Mouse (Mus musculus) liver, postnatal 0 days (tissue): ENCODE data around the gene Madd. TPM values are rescaled to one million over a fixed set of nuclear protein-coding genes. Genes with fewer than 3 reads are reported as not detected.
A peak's percentile ranks its signal among the peaks of the same experiment; 100 is the strongest.

Experiments used
- ATAC-seq: fragments of 200-750 bp; cut with Nextera tagmentation; 2 replicates; pipeline ENCODE4 v1.8.0; 2017; ENCODE audit warnings: mild to moderate bottlenecking, moderate library complexity
- DNase-seq: peaks from one replicate; pipeline ENCODE4 v3.0.0-alpha.2; 2016
- H3K27ac ChIP-seq: fragments of 300-500 bp; sonication (generic); 2 replicates; pipeline ENCODE4 v1.5.1; 2014; ENCODE audit warnings: antibody characterized with exemption, moderate library complexity, mild to moderate bottlenecking, low read depth
- H3K27me3 ChIP-seq: fragments of 300-500 bp; sonication (generic); 2 replicates; pipeline ENCODE4 v1.6.1; 2014; ENCODE audit warnings: low read length, control low read depth, mixed read lengths; ENCODE audit not compliant: insufficient read depth
- H3K36me3 ChIP-seq: fragments of 300-500 bp; sonication (generic); replicated peaks from 2 replicates; pipeline ENCODE4 v1.6.1; 2014; ENCODE audit warnings: mild to moderate bottlenecking, control low read depth, low read length, moderate library complexity, mixed read lengths; ENCODE audit not compliant: insufficient read depth
- H3K4me1 ChIP-seq: fragments of 300-500 bp; sonication (generic); 2 replicates; pipeline ENCODE4 v1.6.1; 2014; ENCODE audit warnings: antibody characterized with exemption, mild to moderate bottlenecking, control low read depth; ENCODE audit not compliant: insufficient read depth
- H3K4me2 ChIP-seq: fragments of 300-500 bp; sonication (generic); 2 replicates; pipeline ENCODE4 v1.6.1; 2014; ENCODE audit warnings: low read depth, mild to moderate bottlenecking, low read length, moderate library complexity, mixed read lengths
- H3K4me3 ChIP-seq: fragments of 300-500 bp; sonication (generic); 2 replicates; pipeline ENCODE4 v1.5.1; 2014; ENCODE audit warnings: low read depth, low read length
- H3K9ac ChIP-seq: fragments of 300-500 bp; sonication (generic); replicated peaks from 2 replicates; pipeline ENCODE4 v1.6.1; 2014; ENCODE audit warnings: mild to moderate bottlenecking, moderate library complexity
- H3K9me3 ChIP-seq: fragments of 300-500 bp; sonication (generic); 2 replicates; pipeline ENCODE4 v1.6.1; 2016; ENCODE audit warnings: mild to moderate bottlenecking, control low read depth, low read length, mixed read lengths
- CTCF ChIP-seq: sonication (generic); IDR thresholded peaks from 2 replicates; pipeline ENCODE4 v1.5.1; 2016; ENCODE audit warnings: antibody characterized with exemption, low read depth
- EP300 ChIP-seq: IDR thresholded peaks from 2 replicates; pipeline ENCODE4 v1.6.1; 2016; ENCODE audit warnings: antibody characterized with exemption, low read depth, mild to moderate bottlenecking
- WGBS: fragments of 180-500 bp; shearing (Covaris S2); extraction: QIAGEN DNeasy Blood & Tissue Kit; methylation state at CpG from one replicate; pipeline ENCODE4 v1.1.7; 2014; ENCODE audit not compliant: insufficient replicate concordance; 5-methylcytosine and 5-hydroxymethylcytosine counted together
- polyA plus RNA-seq: library from polyadenylated mRNA; unstranded; fragments of >200 nt; fragmentation: Nextera tagmentation; extraction: Ambion mirVana; gene quantifications from 2 replicates; pipeline ENCODE4 v1.2.1, GENCODE M21; 2015

The Madd gene
- polyA plus RNA-seq, 1 experiment from 2014 or later: 3.6 TPM

DNA sequence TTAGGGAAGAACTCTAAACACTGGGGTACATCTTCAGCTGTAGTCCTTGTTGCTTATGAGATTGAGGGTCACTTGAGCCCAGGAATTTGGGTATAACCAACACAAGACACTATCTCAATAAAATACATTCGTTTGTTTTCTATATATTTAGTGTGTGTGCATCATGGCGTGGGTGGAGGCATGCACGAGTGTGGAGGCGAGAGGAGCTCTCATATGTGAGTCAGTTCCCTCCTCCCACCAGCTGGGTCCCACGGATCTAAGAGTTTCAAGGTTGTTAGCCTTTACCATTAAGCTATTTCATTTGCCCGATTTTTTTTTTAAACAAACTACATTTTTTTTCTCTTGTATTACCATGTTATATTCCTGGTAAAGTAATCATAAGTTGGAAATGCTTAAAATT lies 92.8 kb downstream of the Madd start:
- Histone ChIP-seq H3K27ac (no peak overlapping the region), H3K36me3 (0 out of 2 replicates have a peak, but pooled peaks cover 2% of the 10 kb centered on the region), H3K4me1 (peaks cover 16% of the 10 kb centered on the region; the same call in 1 of the 2 replicates), H3K4me2 (no peak overlapping the region), H3K9me3 (no peaks in the 10 kb centered on the region), H3K4me3 (no peak overlapping the region), H3K9ac (no peak overlapping the region), H3K27me3 (no peaks in the 10 kb centered on the region)
- no peak for ATAC-seq
- 72% methylated on average over 6 of the region's 6 CpGs for WGBS
- TF ChIP-seq CTCF (no peak), EP300 (no peak)
- DNase-seq: no peak

DNA sequence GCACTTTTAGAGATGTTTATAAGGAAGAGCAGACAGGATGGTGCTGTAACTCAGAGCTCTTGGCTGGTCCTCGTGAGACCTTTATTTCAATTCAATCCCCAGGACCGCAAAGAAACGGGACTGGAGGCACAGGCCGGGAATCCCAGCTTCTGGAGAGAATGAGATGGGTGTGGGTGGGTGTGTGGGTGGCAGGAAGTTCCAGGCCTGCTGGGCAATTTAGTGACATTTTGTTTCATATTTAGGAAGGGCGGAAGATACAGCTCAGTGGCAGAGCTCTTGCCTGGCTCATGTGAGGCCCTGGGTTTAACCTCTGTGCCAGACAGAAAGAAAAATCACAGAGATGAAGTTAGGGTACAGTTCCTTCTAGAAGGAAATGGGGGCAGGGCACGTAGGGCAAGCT lies 93.4 kb downstream of the Madd start:
- ATAC-seq (no peak), DNase-seq (no peak)
- Histone ChIP-seq H3K4me1 (peaks cover 14% of the 10 kb centered on the region; the same call in 1 of the 2 replicates), H3K27ac (no peak overlapping the region), H3K9ac (no peak overlapping the region), H3K9me3 (no peaks in the 10 kb centered on the region), H3K4me3 (no peak overlapping the region), H3K4me2 (no peak overlapping the region), H3K27me3 (no peaks in the 10 kb centered on the region), H3K36me3 (0 out of 2 replicates have a peak, but pooled peaks cover 2% of the 10 kb centered on the region)
- WGBS: 71% methylated on average over 6 of the region's 6 CpGs
- TF ChIP-seq CTCF (no peak), EP300 (no peak)

DNA sequence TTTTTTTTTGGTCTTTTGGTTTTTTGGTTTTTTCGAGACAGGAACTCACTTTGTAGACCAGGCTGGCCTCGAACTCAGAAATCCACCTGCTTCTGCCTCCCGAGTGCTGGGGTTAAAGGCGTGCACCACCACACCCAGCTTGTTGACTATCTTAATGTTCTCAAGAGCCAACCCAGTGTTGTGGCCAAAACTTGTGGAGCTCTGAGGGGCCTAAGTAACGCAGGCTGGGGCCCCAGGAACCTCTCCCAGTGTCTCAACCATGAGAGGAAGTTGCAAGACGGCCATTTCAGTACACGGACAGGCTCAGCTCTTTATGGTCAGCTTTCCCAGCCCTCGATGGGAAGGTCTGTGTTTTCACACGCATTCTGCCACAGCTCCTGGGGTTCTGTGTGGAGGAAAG lies 94.7 kb downstream of the Madd start:
- TF ChIP-seq EP300 (no peak), CTCF (no peak)
- Histone ChIP-seq H3K4me3 (no peak overlapping the region), H3K4me1 (peaks cover 14% of the 10 kb centered on the region; the same call in 1 of the 2 replicates), H3K36me3 (0 out of 2 replicates have a peak, but pooled peaks cover 2% of the 10 kb centered on the region), H3K27me3 (no peaks in the 10 kb centered on the region), H3K4me2 (peak overlapping the region; percentile 16), H3K9ac (no peak overlapping the region), H3K9me3 (no peaks in the 10 kb centered on the region), H3K27ac (peak overlapping the region; percentile 88)
- ATAC-seq: peak; percentile 12; the same call in 1 of the 2 replicates
- DNase-seq: no peak
- 46% methylated on average over 9 of the region's 9 CpGs for WGBS

GRCm38 (mm10) chr2:91087453-91087852 lies 96.2 kb downstream of the Madd start:
- Histone ChIP-seq H3K27ac (peak overlapping the region; percentile 88), H3K4me3 (no peak overlapping the region), H3K4me2 (peak overlapping the region; percentile 26; the same call in 1 of the 2 replicates), H3K4me1 (peaks cover 21% of the 10 kb centered on the region), H3K9me3 (no peaks in the 10 kb centered on the region), H3K36me3 (0 out of 2 replicates have a peak, but pooled peaks cover 2% of the 10 kb centered on the region), H3K27me3 (no peaks in the 10 kb centered on the region), H3K9ac (peak overlapping the region; percentile 16; the same call in 1 of the 2 replicates)
- DNase-seq (peak; percentile 28), ATAC-seq (no peak)
- TF ChIP-seq EP300 (no peak), CTCF (no peak)
- 53% methylated on average over 9 of the region's 9 CpGs for WGBS

Other genes with a start within 250 kb of the Madd start
- 26.0 and 29.4 TPM in 2 replicates for gene Celf1, start 243.5 kb downstream of the Madd start, polyA plus RNA-seq
- gene Rapsn, start 148.2 kb downstream of the Madd start, polyA plus RNA-seq: 1.6 and 1.8 TPM in 2 replicates
- gene Psmc3, start 129.8 kb downstream of the Madd start, polyA plus RNA-seq: 109 and 112 TPM in 2 replicates
- gene Slc39a13, start 113.4 kb downstream of the Madd start, polyA plus RNA-seq: 7.2 TPM in 2 replicates
- 31.7 and 35.5 TPM in 2 replicates for gene Spi1, start 101.4 kb downstream of the Madd start, polyA plus RNA-seq
- 0.04 TPM in 2 replicates for gene Mybpc3, start 65.7 kb downstream of the Madd start, polyA plus RNA-seq
- 30.0 and 31.0 TPM in 2 replicates for gene Nr1h3, start 19.0 kb upstream of the Madd start, polyA plus RNA-seq
- 13.0 and 14.1 TPM in 2 replicates for gene Acp2, start 19.0 kb upstream of the Madd start, polyA plus RNA-seq
- 4.0 and 4.2 TPM in 2 replicates for gene Ddb2, start 53.1 kb upstream of the Madd start, polyA plus RNA-seq
- gene Pacsin3, start 72.1 kb upstream of the Madd start, polyA plus RNA-seq: 27.8 and 28.5 TPM in 2 replicates
- 64.2 and 65.1 TPM in 2 replicates for gene Arfgap2, start 81.1 kb upstream of the Madd start, polyA plus RNA-seq